Mouse (Mus musculus) retina, postnatal 1 day (tissue): ENCODE measurements at regions not wholly inside any gene's neighbourhood (a gene's known extent, or its start where the extent isn't known, plus 50 kb on each side); places are given as distances from the start of the nearest gene placed in this dataset.
"Not testable (repeated sequence)": the region's sequence is repeated elsewhere in the genome, so short reads cannot be mapped to it uniquely, and the experiment has no call there.

ENCODE experiments used
- DNase-seq: peaks from one replicate; pipeline ENCODE4 v3.0.0-alpha.2; 2012

DNA sequence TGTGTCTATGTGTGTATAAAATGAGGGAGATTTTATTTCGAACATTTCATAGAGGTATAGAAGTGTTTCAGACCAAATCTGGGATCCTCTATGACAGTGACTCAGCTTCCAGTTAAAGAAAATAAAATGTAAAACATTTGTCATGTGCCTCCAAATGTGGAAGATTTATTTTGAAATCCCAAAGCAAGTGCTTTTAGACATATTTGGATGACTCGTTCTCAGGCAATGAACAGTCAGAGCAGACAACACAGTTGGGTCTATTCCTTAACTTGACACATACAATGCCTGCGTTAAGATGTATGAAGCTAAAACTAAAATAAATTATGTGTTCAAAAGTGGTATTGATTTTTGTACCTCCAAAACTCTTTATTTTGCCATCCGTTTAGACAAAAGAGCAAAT lies 830.4 kb upstream of the Grm7 start:
- no peak for DNase-seq

DNA sequence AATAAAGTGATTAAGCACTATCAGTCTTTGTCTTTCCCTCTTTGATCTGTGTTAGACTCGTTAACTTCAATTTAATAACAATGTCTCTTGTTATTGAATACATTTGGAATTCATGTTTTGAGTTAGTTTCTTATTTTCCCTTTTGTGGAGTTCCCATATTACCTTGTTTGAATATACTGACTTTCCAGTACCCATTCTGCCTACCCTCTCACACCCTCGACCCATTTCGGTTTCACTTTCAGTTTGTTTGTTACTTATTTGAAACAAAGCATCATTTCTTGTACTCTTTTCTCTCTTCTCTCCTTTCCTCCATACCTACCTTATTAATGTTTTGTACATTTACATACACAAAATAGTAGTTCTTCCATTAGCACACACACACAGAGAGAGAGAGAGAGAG lies 797.1 kb upstream of the Grm7 start:
- no peak for DNase-seq

DNA sequence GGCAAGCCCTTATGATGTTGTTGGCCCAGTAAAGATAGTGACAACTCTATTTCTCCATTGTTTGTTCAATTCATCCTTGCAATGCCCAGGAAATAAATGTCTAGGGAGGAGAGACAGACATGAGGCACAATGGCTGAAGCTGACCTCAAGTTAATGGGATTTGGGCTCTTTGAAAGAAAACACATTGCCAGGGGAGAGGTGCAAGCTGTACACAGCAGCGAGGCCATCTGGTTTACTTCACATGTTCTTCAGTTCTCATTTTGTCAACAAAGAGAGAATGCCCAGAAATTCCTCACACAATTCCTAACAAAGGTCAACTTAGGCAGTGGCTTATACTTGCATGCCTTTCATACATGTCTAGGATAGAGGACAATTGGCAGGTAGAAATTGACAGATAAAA lies 789.6 kb upstream of the Grm7 start:
- DNase-seq = no peak

DNA sequence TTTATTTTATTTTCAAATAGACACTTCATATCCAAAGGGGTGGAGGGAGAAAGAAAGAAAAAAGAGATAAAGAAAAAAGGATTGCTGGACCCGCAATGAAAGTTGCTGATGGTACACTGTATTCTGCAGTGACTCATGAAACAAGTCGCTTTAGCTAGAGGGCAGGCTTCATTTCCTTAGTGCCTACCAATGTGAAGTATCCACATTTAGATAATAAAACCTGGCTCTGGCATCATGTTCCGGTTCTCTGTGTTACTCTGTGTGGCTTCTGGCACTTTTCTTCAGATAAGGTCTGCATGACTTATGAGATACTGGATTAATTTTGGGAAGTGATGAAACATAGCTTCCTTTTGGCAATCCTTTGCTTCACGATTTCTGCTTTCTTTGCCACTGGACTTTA lies 782.0 kb upstream of the Grm7 start:
- DNase-seq = no peak

DNA sequence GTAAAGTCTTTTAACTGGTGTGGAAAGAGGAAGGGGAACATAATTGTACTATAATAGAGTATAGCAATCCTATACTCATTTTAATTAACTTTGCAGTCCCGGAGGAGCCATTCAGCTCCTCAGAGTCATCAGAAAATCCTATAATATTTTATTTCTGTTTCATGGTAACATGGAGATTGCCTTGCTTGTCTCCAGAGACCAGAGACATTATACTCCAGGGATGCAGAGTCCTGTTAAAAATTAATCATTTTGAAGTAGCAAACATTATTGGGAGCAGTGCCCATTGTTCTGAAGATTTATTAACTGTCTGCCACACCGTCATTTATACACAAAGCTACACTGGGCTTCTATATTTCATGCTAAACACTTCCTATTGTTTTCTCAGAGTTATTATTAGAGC lies 771.2 kb upstream of the Grm7 start:
- no peak for DNase-seq

DNA sequence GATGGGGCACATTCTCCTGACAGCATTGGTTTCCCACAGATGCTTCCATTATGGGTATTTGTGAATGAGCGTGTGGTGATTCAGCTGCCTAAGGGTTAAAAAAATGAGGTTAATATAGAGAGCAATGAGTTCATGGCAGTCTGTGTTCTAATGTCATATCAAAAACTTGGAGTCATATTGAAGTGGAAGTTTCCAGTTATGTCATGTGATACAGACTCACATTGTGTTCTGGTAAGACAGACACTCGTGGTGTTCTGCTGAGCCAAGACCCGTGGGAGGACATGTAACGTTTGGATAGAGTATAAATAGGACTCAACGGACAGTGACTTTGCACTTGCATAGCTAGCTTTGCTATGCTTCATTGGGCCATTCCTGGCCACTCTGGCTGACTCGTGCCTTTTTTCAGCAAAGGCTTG lies 770.7 kb upstream of the Grm7 start:
- peak; percentile 40 for DNase-seq

DNA sequence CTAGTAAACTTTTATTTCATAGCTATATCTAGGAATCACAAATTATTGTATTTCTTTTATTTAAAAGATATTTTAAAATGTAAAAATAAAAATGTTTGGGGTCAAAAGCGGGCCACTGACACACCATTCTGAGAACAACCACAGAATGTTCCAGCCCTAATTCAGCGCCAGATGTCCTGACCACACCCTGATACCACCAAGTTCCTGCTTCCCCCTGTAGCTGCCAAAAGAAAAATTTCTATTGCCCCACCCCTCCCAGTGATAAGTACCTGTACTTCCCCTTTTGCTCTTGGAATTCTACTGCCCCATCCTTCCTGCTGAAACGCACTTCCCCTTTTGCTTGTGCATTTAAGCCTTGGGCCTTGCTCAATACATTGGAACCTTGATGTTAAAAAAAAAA lies 769.8 kb upstream of the Grm7 start:
- not testable (repeated sequence) for DNase-seq

DNA sequence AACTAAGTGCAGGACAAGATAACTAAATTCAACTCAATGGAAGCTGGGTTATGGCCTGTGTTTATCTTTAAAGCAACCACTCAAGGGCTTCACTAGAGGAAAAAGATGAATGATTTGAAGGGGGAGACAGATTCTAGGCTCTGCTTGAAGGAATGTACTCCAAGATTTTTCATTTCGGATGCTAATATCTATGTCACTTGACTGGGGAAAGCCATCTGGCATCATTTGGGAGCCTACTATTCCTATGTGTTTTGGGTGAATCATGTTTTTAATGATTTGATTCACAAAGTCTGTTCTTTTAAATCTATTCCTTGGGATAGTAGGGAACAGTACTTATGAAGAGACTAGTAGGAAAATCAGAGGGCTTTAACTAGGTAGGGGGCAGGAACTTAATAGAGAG lies 766.2 kb upstream of the Grm7 start:
- no peak for DNase-seq

DNA sequence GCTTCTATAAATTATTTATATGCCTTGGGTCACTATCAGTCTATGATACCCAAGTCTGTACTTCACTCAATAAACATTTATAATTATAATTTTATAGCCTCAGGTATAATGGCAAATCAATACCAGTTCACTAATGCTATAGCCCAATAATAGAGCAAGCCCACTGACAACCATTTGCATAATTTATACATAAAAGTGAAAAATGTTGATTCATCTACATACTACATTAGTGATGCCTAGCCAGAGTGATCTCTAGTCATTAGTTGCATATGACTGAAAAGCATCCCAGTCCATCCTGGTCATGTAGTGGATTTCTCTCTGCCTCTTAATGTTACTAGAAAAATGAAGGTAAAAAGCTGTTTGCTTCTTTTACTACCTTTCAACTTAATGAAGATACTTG lies 721.6 kb upstream of the Grm7 start:
- no peak for DNase-seq

DNA sequence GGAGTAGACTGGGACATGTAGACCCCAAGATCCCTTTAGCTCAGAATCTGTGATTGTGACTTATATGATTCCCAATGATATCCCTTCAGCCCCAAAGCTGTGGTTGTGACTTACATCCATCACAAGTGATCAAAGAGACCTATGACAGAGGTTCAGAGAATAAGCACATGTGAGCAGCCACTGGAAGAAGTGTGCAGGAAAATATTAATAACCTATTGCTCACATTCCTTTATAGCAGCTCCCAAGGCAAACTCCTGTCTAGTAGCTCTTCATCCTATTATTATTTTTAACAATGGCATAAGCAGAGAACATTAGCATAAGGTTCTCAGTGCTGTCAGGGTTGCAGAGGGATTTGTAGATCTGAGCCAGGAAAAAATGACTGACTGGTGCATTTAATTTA lies 696.9 kb upstream of the Grm7 start:
- no peak for DNase-seq

DNA sequence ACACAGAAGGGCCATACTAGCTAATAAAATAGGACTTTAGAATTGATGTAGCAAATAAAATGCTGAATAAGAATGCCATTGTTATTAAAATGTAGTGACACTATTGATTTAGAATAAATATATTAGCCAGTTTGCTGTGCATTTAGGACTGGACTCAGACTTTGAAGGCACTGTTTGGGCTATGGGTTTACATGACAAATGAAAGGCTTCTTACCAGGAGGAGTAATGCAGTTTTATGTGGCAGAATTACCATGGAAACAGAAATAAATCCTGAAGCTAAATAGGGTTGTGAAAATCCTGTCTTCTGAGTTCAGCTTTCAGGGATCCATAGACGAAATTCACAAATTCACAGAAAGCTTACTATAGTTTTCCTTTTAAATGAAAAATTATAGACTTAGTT lies 696.5 kb upstream of the Grm7 start:
- DNase-seq = no peak

DNA sequence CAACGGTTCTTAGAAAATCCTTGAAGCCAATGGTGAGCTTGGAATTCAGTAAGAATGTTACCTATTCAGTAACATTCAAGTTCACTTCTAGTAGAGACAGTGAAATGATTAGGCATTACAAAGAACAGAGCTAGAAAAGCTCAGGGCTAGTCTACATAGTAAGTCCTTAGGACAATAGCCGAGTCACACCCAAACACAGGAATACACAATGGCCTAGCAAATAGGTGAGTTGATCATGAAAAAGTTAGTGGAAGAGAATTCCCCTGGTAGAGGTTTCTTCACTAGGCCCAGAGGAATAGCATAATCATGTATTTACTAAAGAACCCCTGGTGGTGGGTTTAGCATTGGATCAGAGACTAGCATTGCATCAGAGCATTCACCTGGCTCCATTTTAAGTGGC lies 687.5 kb upstream of the Grm7 start:
- DNase-seq = not testable (repeated sequence)
